Mouse (Mus musculus) cerebellum, adult 11-12 months (tissue): ENCODE results near the gene Ret.

Experiments
- DNase-seq: peaks from one replicate; pipeline ENCODE4 v3.0.0; 2022

Ret gene

GRCm38 (mm10) chr6:118197440-118197975 is at the start of gene Ret:
Ret (minus strand) TSS chr6:118197718.
- no peak for DNase-seq

DNA sequence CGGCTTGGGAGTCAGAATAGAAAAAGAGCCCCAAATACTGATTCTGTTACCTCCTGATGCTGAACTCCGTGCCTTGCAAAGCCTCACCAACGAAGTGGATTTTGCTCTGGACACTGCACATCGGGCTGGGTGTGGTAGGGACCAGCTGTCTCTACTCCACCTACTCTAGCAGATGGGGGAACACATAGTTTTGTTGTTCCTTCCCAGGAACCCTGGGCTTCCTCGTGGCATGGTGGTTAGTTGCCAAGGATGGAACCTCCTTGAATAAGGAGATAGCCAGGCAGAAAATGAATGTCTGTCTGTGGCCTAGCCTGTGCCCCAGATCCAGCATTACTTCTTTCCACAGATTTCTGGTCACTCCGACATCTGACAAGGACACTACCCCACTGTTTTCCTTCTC is 49.6 kb upstream of the Ret start:
- no peak for DNase-seq

GRCm38 (mm10) chr6:118244106-118244505 is 46.6 kb upstream of the Ret start:
- no peak for DNase-seq

GRCm38 (mm10) chr6:118242941-118243340 is 45.4 kb upstream of the Ret start:
- DNase-seq = no peak

DNA sequence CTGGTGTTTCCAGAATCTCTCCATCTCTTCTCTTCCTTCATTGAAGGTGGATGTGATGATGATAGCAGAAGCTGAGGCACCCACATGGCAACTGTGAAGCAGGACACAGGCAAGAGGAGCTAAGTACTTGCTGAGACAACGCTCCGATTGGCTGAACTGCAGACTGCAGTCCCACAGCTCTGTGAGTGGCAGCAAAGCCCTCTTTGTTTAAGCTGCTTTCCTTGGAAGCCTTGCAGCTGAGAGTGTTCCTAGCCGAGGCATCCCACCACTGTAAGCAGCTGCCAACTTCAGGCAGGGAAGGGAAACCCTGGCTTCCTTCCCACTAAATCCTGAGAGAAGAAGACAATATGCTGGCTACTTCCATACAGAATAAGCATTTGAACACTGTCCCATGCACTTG is 28.6 kb upstream of the Ret start:
- no peak for DNase-seq

DNA sequence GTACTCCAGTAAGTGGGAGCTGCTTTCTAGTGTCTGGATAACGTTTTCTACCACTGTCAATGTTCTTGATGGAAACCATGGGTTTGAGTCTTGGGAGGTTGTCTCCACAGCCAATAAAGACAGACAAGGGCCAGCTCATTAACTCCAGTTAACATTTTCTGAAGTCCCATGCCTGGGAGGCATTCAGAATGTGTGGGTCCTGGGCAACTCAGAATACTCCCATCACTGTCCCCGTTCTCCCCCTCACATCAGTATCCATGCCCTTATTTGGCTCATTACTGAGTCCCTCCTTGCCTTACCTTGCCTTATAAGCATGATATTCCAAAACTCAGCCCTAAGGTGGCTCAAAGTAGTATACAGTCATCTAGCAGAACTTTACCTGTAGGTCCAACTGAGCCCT is 25.0 kb upstream of the Ret start:
- DNase-seq = no peak

DNA sequence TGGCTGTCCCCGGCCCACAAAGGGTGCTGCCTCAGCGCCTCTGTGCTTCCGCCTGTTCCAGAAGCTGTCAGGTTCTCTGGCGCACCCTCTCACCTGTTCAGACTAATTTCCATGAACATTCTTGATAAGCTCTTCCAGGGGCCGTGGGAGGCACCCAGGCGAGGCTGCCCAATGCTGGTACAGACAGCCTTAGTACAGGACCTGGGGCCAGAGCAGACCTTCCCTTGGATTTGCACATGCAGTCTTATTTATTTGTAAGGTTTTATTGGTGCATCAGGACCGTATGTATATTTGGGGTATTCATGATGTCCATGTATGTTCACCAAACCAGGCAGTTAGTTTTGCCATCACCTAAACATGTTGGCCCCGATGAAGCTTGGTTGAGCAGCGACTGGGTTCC is 18.2 kb upstream of the Ret start:
- no peak for DNase-seq

DNA sequence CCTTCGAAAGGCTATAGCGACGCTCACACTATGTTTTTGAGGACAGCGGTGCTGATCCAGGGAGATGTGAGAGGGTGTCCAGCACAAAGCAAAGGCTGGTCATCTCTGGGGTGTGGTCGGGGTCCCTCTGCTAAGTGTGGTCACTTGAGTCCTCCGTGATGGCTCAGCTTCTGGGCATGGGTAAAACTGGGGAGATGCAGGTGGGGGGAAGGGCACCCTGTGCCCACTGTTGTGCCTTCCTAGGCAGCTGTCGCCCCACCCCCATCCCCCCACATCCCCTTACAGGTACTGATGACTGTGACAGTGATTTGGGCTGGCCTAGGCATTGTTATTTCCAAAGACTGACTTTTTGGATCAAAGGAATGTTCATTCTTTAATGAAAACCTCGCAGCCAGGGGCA is 10.8 kb upstream of the Ret start:
- no peak for DNase-seq

DNA sequence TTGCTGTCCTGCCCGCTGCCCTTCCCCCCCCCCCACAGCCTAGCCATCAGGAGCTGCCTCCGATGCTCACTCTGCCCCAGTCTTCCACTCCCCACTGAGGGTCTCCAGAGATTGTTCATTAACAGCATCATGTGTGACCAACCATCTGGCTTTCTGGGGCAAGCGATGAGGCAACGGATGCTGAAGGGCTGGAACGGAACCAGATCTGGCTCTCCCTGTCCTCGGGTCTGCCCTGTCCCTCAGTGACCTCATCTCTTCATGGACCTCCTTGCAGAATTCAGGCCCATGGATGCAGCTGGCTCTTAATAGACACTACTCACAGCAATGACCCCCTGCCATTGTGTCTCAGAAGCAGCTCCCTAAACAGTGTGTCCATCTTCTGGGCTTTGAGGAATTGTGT is 8.9 kb upstream of the Ret start:
- no peak for DNase-seq

- no peak for DNase-seq
These were observed 7.8 kb upstream of the Ret start for GRCm38 (mm10) chr6:118205176-118205890.

DNA sequence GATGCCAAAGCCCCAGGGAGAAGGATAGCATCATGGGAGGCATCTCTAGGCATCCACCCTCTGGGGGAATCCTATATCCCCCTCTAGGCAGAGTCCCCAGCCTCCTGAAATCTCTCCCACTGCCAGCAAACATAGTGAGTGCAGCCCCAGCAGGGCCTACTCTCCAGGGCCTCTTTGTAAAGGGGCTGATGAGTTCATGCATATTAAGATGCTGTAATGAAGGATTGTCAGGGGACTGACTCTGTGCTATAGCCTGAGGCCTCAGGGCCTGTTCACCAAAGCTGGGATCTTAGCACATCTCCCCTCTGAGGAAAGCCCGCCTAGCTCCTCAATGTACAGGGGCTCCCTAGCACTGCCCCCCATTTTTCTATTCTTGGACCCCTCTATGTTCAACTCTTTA is 6.6 kb upstream of the Ret start:
- DNase-seq = no peak

DNA sequence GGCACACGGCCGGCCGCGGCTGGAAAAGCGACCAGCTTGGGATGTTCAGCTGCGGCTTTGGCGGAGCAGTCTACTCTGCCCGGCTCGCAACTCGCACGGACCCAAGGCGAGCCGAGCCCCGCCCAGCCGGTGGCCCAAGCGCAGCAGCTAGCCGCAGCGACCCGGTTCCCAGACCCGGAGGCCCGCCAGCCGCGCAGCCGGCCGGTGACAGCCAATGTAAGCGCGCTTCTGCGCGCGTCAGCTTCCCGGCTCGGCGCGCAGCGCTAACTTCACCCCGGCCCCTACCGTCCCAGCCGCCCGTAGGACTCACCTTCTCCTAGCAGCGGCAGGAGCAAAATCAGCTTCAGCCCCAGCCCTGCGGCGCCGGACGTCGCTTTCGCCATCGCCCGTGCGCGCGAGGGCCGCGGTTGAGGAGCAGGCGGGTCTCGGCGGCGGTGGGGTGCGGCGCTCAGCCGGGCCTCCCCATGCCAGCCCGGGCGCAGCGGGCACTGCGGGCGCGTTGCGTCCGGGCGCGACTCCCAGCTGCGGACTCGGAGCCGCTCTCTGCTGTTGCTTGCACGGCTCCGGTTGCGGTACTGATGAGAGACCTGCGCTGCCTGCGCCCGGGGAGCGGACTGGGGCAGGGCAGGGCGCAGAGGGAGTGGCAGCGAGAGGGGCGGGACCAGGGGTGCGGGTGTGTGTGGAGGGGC is 623 bp downstream of the Ret start:
- DNase-seq = peak; percentile 26

DNA sequence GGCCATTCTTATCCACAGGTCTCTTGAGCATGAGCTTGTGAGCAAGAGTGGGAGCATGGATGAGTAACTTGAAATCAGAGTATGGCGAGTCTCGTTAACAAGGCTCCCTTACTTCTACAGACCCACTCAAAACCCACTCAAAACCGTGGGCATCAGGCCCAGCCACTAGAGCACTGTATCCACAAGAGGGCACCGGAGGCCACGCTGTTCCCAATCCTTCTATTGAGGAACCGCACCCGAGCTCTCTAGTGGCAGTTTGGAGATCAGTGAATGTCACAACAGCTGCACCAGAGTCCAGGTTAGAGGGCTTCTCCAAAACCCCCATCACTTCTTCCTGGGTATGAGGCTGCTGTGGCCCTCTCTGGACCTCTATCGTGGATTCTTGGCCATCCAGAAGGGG is 2.4 kb downstream of the Ret start:
- no peak for DNase-seq

- no peak for DNase-seq
These were observed 4.6 kb downstream of the Ret start for GRCm38 (mm10) chr6:118192882-118193281.

DNA sequence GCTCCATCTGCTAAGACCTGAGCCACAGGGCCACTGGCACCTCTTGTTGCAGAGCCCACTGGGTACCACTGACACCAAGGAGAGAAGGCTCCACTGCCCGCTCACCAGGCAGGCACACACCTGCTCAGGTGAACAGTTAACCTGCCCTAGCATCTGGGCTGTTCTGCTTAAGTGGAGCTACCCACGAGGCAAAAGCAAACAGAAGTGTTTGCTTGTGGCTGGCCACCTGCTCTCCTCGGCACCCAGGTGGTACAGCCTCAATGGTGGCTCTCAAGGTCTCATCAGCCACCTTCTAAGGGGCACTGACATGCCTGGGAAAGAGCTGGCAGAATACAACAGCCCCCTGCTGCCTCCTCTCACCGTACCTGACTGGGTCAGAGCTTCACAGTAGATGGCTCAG is 5.3 kb downstream of the Ret start:
- no peak for DNase-seq

GRCm38 (mm10) chr6:118189764-118190163 is 7.8 kb downstream of the Ret start:
- no peak for DNase-seq

DNA sequence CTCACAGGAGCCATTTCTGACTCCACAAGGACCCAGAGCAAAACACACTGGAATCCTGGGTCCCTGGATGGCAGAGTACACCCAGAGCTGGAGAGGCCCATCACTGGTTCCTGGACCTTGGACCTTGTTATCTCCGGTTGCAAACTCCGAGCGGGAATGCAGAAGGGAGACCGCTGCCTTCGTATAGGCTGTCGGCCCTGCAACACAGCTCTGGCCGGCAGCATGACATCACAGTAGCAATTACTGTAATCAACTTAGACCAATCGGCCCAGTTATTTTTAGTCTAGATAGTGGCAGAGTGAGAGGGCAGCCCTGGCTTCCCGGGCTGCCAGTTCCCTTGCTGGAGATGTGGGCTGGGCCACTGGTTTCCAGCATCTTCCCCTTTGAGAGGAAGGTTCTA is 8.9 kb downstream of the Ret start:
- no peak for DNase-seq

GRCm38 (mm10) chr6:118187285-118187641 is 10.3 kb downstream of the Ret start:
- no peak for DNase-seq

DNA sequence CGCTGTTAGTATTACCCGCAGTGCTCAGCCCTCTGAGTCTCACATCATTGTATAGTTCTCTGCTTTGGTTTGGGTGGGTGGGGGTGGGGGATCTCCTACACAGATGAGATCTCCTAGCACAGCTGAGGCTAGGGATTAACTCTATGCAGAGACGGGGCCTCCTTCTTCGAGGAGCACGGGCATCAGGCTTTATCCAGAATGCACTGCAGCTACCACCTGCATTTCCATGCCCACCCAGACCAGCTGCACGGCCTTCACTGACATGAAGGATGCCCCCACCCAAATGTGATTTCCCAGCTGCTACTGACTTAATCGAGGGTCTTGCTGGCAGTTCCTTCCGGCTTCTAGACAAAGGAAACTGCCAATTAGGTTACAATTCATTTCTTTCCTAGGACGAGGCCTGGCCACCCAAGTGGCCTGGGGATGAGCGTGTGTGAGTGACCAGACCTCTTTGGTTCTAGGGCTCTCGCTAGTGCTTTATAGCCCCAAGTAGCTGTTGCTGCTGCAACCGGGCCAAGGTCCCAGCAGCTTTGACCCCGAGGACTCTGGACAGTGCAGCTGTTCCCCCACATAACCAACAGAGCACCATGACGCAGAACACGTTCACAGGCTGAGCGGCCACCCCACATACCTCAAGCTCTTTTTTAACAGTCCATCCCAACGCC is 10.8 kb downstream of the Ret start:
- no peak for DNase-seq

DNA sequence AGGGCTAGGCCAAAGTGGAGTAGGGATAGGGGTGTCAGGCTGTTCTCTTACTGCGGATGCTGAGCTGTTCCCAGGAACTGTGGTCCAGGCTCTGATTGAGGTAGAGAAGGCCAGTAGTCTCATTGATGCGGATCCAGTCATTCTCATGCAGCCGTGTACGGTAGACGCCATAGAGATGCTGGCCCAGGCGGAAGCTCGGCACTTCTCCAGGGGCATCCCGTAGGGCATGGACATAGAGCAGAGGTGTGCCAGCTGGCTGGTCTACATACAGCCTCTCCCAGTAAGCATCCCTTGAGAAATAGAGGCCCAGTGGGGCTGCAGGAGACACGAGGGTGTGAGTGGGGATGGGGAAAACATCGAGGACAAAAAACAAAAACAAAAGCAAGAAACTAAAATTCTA is 13.4 kb downstream of the Ret start:
- DNase-seq = no peak

DNA sequence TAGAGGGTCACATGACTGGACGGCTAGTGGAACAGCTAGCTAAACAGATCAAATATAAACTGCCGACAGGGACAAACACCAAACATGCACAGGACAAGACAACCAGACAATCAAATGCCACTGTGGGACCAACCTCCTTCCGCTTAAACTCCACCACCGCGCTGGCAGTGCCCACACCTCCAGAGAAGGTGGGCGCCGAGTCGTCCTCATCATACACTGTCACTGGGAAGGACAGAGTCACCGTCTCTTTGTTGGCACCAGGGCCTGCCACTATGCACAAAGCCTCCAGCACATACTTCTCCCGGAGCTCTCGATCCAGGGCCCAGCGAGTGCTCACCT is 17.5 kb downstream of the Ret start:
- DNase-seq = no peak

- DNase-seq = peak; percentile 57
These were observed 18.0 kb downstream of the Ret start for GRCm38 (mm10) chr6:118179316-118180084.

DNA sequence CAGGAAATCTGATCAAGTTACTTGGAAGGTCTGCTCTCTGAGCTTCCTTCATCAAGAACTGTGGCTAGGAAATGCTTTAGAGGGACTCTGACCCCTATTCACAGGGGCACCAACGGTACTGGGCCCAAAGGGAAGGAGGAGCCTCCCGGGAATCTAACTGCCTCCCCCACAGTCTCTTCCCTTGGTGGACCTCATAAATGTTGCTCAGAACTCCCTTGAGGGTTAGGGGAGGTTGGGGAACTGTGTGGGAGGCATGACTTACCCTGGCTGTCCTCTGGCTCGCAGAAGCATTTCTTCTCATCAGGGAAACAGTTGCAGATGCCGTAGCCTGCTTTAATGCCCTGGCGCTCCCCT is 23.6 kb downstream of the Ret start:
- DNase-seq = no peak
